Mouse (Mus musculus): ENCODE data around the gene Ccdc6.

DNA sequence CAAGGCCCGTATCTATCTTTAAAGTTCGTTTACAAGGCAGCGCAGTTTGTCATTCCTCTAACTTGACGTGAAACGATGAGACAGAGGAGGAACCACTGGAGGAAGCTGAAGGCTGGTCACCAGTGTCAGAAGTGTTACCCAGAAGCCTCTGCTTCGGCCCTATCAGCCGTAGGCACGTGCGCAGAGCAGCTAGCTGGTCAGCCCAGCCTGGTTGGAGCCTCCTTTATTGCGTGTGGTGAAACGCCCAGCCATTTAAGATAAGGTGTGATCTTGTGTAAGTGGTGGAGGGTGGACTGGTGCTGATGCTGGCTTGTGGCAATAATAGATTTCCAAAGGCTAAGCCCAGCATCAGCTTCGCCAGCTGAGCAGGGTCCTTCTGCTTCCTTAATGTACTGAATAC is 43.5 kb downstream of the Ccdc6 start:
- TF ChIP-seq MAFK (IDR thresholded peaks at IDR 0.05; ENCODE audit: insufficient read depth, low read depth, low read length) (no peak), ZNF384 (IDR thresholded peaks at IDR 0.05; ENCODE audit: low read depth, low read length) (no peak), HCFC1 (IDR thresholded peaks at IDR 0.05; ENCODE audit: borderline replicate concordance, insufficient read depth, low read length) (no peak), CHD2 (IDR thresholded peaks at IDR 0.05; ENCODE audit: low read depth, low read length) (no peak), ZC3H11A (IDR thresholded peaks at IDR 0.05; ENCODE audit: borderline replicate concordance, low read depth, low read length) (no peak)
